Mouse (Mus musculus) liver, embryonic 14.5 days (tissue): ENCODE results near the gene H2afx. TPM values are rescaled to one million over a fixed set of nuclear protein-coding genes. Genes with fewer than 3 reads are reported as not detected.

Experiments used
- ATAC-seq: fragments of 200-750 bp; cut with Nextera tagmentation; 2 replicates; pipeline ENCODE4 v1.8.0; 2017; ENCODE audit warnings: moderate number of reproducible peaks, mild to moderate bottlenecking, moderate library complexity; ENCODE audit not compliant: insufficient read depth
- DNase-seq, 3 experiments: peaks; one replicate each; pipeline ENCODE4 v3.0.0-alpha.2; 2012 to 2013; ENCODE audit warnings: low read depth in 3 of 3, low spot score in 3 of 3
- H3K27ac ChIP-seq: fragments of 300-500 bp; sonication (generic); 2 replicates; pipeline ENCODE4 v1.5.1; 2014; ENCODE audit warnings: moderate library complexity, mild to moderate bottlenecking, control low read depth, inconsistent platforms
- H3K27me3 ChIP-seq: fragments of 300-500 bp; sonication (generic); 2 replicates; pipeline ENCODE4 v1.6.1; 2014; ENCODE audit warnings: mild to moderate bottlenecking, low read length, moderate library complexity; ENCODE audit not compliant: control insufficient read depth, insufficient read depth
- H3K36me3 ChIP-seq: fragments of 300-500 bp; sonication (generic); replicated peaks from 2 replicates; pipeline ENCODE4 v1.6.1; 2014; ENCODE audit warnings: low read depth; ENCODE audit not compliant: control insufficient read depth, insufficient read depth
- H3K4me1 ChIP-seq, 2 experiments: fragments of 200-500 bp in 1 of 2; fragments of 300-500 bp in 1 of 2; sonication (generic) in 1 of 2; replicated peaks; 2 replicates each; pipeline ENCODE4 v1.6.1; 2012 to 2014; ENCODE audit warnings: antibody characterized with exemption in 1 of 2, inconsistent platforms in 1 of 2, low read length in 1 of 2; ENCODE audit not compliant: control insufficient read depth in 2 of 2, insufficient read depth in 2 of 2
- H3K4me2 ChIP-seq: fragments of 300-500 bp; sonication (generic); 2 replicates; pipeline ENCODE4 v1.6.1; 2014; ENCODE audit warnings: low read depth, mild to moderate bottlenecking, control low read depth, moderate library complexity
- H3K4me3 ChIP-seq, 2 experiments: fragments of 200-500 bp in 1 of 2; fragments of 300-500 bp in 1 of 2; sonication (generic) in 1 of 2; 2 replicates each; pipeline ENCODE4 v1.5.1; 2012 to 2014; ENCODE audit warnings: low read depth in 2 of 2, low read length in 2 of 2, mild to moderate bottlenecking in 2 of 2, control low read depth in 1 of 2, inconsistent platforms in 1 of 2, moderate library complexity in 1 of 2; ENCODE audit not compliant: insufficient read depth in 1 of 2
- H3K9ac ChIP-seq: fragments of 300-500 bp; sonication (generic); replicated peaks from 2 replicates; pipeline ENCODE4 v1.6.1; 2014; ENCODE audit warnings: mild to moderate bottlenecking, control low read depth, moderate library complexity
- H3K9me3 ChIP-seq: fragments of 300-500 bp; sonication (generic); 2 replicates; pipeline ENCODE4 v1.6.1; 2016; ENCODE audit warnings: low read length, mixed read lengths; ENCODE audit not compliant: control insufficient read depth
- CTCF ChIP-seq: IDR thresholded peaks from 2 replicates; pipeline ENCODE4 v1.5.1; 2016; ENCODE audit warnings: antibody characterized with exemption, low read depth, control low read depth
- EP300 ChIP-seq: IDR thresholded peaks from 2 replicates; pipeline ENCODE4 v1.6.1; 2016; ENCODE audit warnings: antibody characterized with exemption, low read depth
- WGBS: fragments of 180-500 bp; shearing (Covaris S2); extraction: QIAGEN DNeasy Blood & Tissue Kit; methylation state at CpG from one replicate; pipeline ENCODE4 v1.1.7; 2014; ENCODE audit not compliant: insufficient replicate concordance; 5-methylcytosine and 5-hydroxymethylcytosine counted together
- polyA plus RNA-seq, 2 experiments: library from polyadenylated mRNA; depleted of rRNA in 1 of 2; stranded (reverse) in 1 of 2; unstranded in 1 of 2; fragments of >200 nt; fragmentation: Nextera tagmentation in 1 of 2; extraction: Ambion mirVana in 1 of 2; gene quantifications; 2 replicates each; pipeline versions ENCODE4 v1.2.1 to v1.2.3; 2012 to 2014

The H2afx gene
- polyA plus RNA-seq, 2 experiments = 168 to 177 TPM

GRCm38 (mm10) chr9:44327064-44327711, 7.3 kb upstream of the H2afx start:
- H3K4me2 ChIP-seq = peak overlapping the region; percentile 95
- DNase-seq = no peak
- peak overlapping the region; percentile 64 to 83 for H3K4me3 ChIP-seq
- WGBS = 0% methylated on average over 22 of the region's 22 CpGs
- H3K4me1 ChIP-seq = peaks cover 9 to 14% of the 10 kb centered on the region in 2 experiments; a peak in 3 of 4 replicates
- no peaks in the 10 kb centered on the region for H3K9me3 ChIP-seq
- H3K36me3 ChIP-seq = peaks cover 20% of the 10 kb centered on the region
- H3K27ac ChIP-seq = peak overlapping the region; percentile 79
- ATAC-seq = peak; percentile 49
- H3K27me3 ChIP-seq = no peaks in the 10 kb centered on the region
- peak overlapping the region; percentile 78 for H3K9ac ChIP-seq
- no peak for TF ChIP-seq EP300
- TF ChIP-seq CTCF = 0 out of 2 replicates have a peak, but pooled peaks have one; percentile 5

DNA sequence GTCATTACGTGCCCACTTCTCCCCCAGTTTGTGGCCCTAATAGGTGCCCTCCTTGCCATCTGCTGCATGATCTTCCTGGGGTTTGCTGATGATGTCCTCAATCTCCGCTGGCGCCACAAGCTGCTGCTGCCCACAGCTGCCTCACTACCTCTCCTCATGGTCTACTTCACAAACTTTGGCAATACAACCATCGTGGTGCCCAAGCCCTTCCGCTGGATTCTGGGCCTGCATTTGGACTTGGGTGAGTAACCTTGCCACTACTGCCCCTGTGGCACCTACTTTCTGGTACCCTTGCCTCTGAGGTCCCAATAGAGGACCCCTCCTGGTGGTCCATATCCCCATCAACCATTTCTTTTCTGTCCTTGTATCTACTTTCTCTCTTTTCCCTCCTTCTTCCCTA, 6.6 kb upstream of the H2afx start:
- Histone ChIP-seq H3K4me3 (peak overlapping the region; percentile 64 to 83), H3K27ac (no peak overlapping the region), H3K27me3 (no peaks in the 10 kb centered on the region), H3K4me2 (peak overlapping the region; percentile 95), H3K9ac (peak overlapping the region; percentile 78), H3K4me1 (peaks cover 11 to 14% of the 10 kb centered on the region in 2 experiments; a peak in 3 of 4 replicates), H3K9me3 (no peaks in the 10 kb centered on the region), H3K36me3 (peaks cover 26% of the 10 kb centered on the region)
- DNase-seq (no peak), ATAC-seq (no peak)
- 87% methylated on average over 5 of the region's 5 CpGs for WGBS
- TF ChIP-seq EP300 = no peak

DNA sequence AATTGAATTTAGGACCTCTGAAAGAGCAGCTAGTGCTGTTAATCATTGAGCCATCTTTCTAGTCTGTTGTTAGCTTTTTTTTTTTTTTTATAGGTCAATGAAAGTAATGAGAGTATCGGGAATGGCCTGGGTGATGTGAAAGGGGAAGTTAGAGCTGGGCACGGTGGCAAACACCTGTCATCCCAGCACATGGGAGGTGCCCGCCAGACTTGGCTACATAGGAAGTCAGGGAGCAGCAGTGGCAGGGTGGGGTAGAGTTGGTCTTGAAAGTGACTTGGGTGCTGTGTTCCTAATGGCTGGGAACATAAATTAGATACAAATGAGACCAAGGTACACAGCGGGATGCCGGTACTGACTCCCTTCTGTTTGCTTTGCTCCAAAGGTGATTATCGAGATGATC, 3.8 kb upstream of the H2afx start:
- no peaks in the 10 kb centered on the region for H3K27me3 ChIP-seq
- H3K36me3 ChIP-seq = peaks cover 42% of the 10 kb centered on the region
- no peaks in the 10 kb centered on the region for H3K9me3 ChIP-seq
- H3K4me3 ChIP-seq = no peak overlapping the region
- DNase-seq (no peak), ATAC-seq (no peak)
- 84% methylated on average over 6 of the region's 6 CpGs for WGBS
- no peak for TF ChIP-seq CTCF
- TF ChIP-seq EP300 = no peak
- no peak overlapping the region for H3K4me2 ChIP-seq
- no peak overlapping the region for H3K27ac ChIP-seq
- no peak overlapping the region for H3K9ac ChIP-seq
- H3K4me1 ChIP-seq = peaks cover 20 to 24% of the 10 kb centered on the region in 2 experiments

DNA sequence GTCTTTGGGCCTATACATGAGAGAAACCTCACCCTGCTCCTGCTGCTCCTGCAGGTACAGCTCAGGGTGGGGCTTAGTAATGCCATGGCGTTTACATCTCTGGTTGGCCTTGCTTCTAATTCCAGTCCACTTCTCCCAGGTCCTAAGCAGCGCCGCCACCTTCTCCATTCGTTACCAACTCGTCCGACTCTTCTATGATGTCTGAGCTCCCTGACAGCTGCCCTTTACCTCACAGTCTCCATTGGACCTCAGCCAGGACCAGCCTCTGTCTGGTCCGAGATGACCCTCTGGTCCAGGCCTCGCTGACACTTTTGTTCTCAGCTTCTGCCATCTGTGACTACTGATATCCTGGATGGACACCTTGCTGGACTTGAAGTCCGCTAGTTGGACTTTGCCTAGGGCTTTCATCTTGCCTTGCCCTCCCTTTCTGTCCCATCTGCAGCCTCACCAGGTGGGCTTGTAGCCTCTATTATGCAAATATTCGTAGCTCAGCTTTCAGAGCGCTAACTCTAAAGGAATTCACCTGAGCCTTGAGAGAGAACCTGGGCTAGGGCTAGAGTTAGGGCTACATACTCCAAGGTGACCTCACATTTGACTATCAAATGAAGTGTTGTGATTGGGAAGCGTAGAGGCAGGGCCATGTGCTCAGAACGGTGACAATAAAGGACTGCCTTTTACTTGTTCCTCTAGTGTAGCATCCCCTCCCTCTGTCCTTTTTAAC, 1.4 kb upstream of the H2afx start:
- peaks cover 63% of the 10 kb centered on the region for H3K36me3 ChIP-seq
- no peaks in the 10 kb centered on the region for H3K9me3 ChIP-seq
- peak overlapping the region in 1 of 2 experiments; percentile 53; a peak in 3 of 4 replicates for H3K4me3 ChIP-seq
- H3K27me3 ChIP-seq = no peaks in the 10 kb centered on the region
- H3K27ac ChIP-seq = peak overlapping the region; percentile 91
- DNase-seq (no peak), ATAC-seq (no peak)
- H3K4me2 ChIP-seq = peak overlapping the region; percentile 69
- H3K9ac ChIP-seq = peak overlapping the region; percentile 74
- TF ChIP-seq EP300 = no peak
- no peak for TF ChIP-seq CTCF
- WGBS = 93% methylated on average over 13 of the region's 13 CpGs
- peaks cover 13 to 15% of the 10 kb centered on the region in 2 experiments for H3K4me1 ChIP-seq
